In genomic region chr4:117002543-117003521, GRCm38 (mm10) we compare ENCODE assay signal across 8 mouse cellular contexts. TPM values are rescaled to one million over a fixed set of nuclear protein-coding genes. Genes with fewer than 3 reads are reported as not detected.
A peak's percentile ranks its signal among the peaks of the same experiment; 100 is the strongest.
DNase-seq lines count a peak whose midpoint lies in the region; ATAC-seq and TF ChIP-seq lines count a peak whose summit lies in the region.

No protein-coding gene starts in this region.

- no peak; the same call in 1 of the 2 replicates for ATAC-seq in heart, embryonic 13.5 days (ENCODE audit: extremely low read depth, insufficient number of reproducible peaks, low FRiP score, low TSS enrichment)
- ATAC-seq in kidney, embryonic 16.5 days (ENCODE audit: low FRiP score, low TSS enrichment), result peak; percentile 77
- peak; percentile 22; the same call in 1 of the 2 replicates for ATAC-seq in liver, embryonic 15.5 days (ENCODE audit: insufficient read depth)
- 0 out of 2 replicates have a peak, but pooled peaks have one; percentile 33 for ATAC-seq in neural tube, embryonic 12.5 days (ENCODE audit: low FRiP score, low read depth)

- peak; percentile 60 for TF ChIP-seq RAD21 in CH12.LX (IDR thresholded peaks at IDR 0.05; ENCODE audit: low read depth, low read length)

- H3K4me3 ChIP-seq in CH12.LX (replicated peaks in 1 of 3; ENCODE audit: low read depth in 2 of 3, low read length in 2 of 3, poor library complexity in 1 of 3), result no peak overlapping the region
- no peak overlapping the region; the same call in 1 of the 2 replicates for H3K4me3 ChIP-seq in embryonic facial prominence, embryonic 10.5 days
- H3K4me3 ChIP-seq in heart, embryonic 13.5 days, result no peak overlapping the region
- H3K4me3 ChIP-seq in kidney, embryonic 16.5 days (ENCODE audit: low read length), result no peak overlapping the region
- H3K4me3 ChIP-seq in liver, embryonic 15.5 days (replicated peaks), result no peak overlapping the region
- no peak overlapping the region for H3K4me3 ChIP-seq in neural tube, embryonic 12.5 days

- H3K9me3 ChIP-seq in CH12.LX (replicated peaks; ENCODE audit: low read length), result no peaks in the 10 kb centered on the region
- H3K9me3 ChIP-seq in embryonic facial prominence, embryonic 10.5 days, result no peaks in the 10 kb centered on the region
- H3K9me3 ChIP-seq in heart, embryonic 13.5 days, result no peaks in the 10 kb centered on the region
- no peaks in the 10 kb centered on the region for H3K9me3 ChIP-seq in kidney, embryonic 16.5 days (ENCODE audit: low read length)
- no peaks in the 10 kb centered on the region for H3K9me3 ChIP-seq in liver, embryonic 15.5 days (replicated peaks)
- no peaks in the 10 kb centered on the region for H3K9me3 ChIP-seq in neural tube, embryonic 12.5 days

- no peak for DNase-seq in CH12.LX (ENCODE audit: extremely low read depth)
- DNase-seq in adrenal gland, postnatal 14 days, result peak; percentile 73
- peak; percentile 72 for DNase-seq in embryonic facial prominence, embryonic 10.5 days (ENCODE audit: low spot score)
- DNase-seq in thymus, postnatal 14 days, result peak; percentile 48

- H3K9ac ChIP-seq in CH12.LX (ENCODE audit: insufficient read depth, low read depth), result no peak overlapping the region
- H3K9ac ChIP-seq in heart, embryonic 13.5 days, result peak overlapping the region; percentile 40; the same call in 1 of the 2 replicates
- no peak overlapping the region for H3K9ac ChIP-seq in kidney, embryonic 16.5 days (replicated peaks; ENCODE audit: low read length)
- H3K9ac ChIP-seq in liver, embryonic 15.5 days, result no peak overlapping the region
- H3K9ac ChIP-seq in neural tube, embryonic 12.5 days, result no peak overlapping the region

- peaks cover 10 to 21% of the 10 kb centered on the region in 2 experiments; a peak in 3 of 4 replicates for H3K4me1 ChIP-seq in CH12.LX (ENCODE audit: control insufficient read depth in 1 of 2, insufficient read depth in 2 of 2)
- peaks cover 12% of the 10 kb centered on the region for H3K4me1 ChIP-seq in embryonic facial prominence, embryonic 10.5 days
- H3K4me1 ChIP-seq in heart, embryonic 13.5 days, result no peaks in the 10 kb centered on the region
- no peaks in the 10 kb centered on the region for H3K4me1 ChIP-seq in kidney, embryonic 16.5 days (ENCODE audit: insufficient read depth, low read length)
- H3K4me1 ChIP-seq in liver, embryonic 15.5 days (replicated peaks), result peaks cover 3% of the 10 kb centered on the region
- no peaks in the 10 kb centered on the region for H3K4me1 ChIP-seq in neural tube, embryonic 12.5 days

- dilution Hi-C loops in CH12.LX (cut with MboI; ENCODE audit: extremely low pct_ligation_motif_present, extremely low pct_unique_long_range_greater_than_20kb, low sequenced_read_pairs), result no loop called here

- no peak for TF ChIP-seq EP300 in CH12.LX (IDR thresholded peaks at IDR 0.05; ENCODE audit: low read length)

- no peak for TF ChIP-seq POLR2A in CH12.LX (IDR thresholded peaks at IDR 0.05; ENCODE audit: low read depth, low read length)

- peak; percentile 29 to 75; a peak in 3 of 4 replicates for TF ChIP-seq CTCF in CH12.LX (conservative IDR thresholded peaks at IDR 0.05 in 1 of 2, IDR thresholded peaks at IDR 0.05 in 1 of 2; ENCODE audit: low read depth in 2 of 2, low read length in 2 of 2)

- H3K27me3 ChIP-seq in CH12.LX (replicated peaks), result no peaks in the 10 kb centered on the region
- 0 out of 2 replicates have a peak, but pooled peaks cover 5% of the 10 kb centered on the region for H3K27me3 ChIP-seq in embryonic facial prominence, embryonic 10.5 days (replicated peaks; ENCODE audit: low read depth, poor library complexity, severe bottlenecking)
- no peaks in the 10 kb centered on the region for H3K27me3 ChIP-seq in heart, embryonic 13.5 days (replicated peaks)
- no peaks in the 10 kb centered on the region for H3K27me3 ChIP-seq in kidney, embryonic 16.5 days (ENCODE audit: insufficient read depth, low read length)
- H3K27me3 ChIP-seq in liver, embryonic 15.5 days, result 0 out of 2 replicates have a peak, but pooled peaks cover 8% of the 10 kb centered on the region
- no peaks in the 10 kb centered on the region for H3K27me3 ChIP-seq in neural tube, embryonic 12.5 days (replicated peaks)

- H3K79me2 ChIP-seq in CH12.LX (replicated peaks; ENCODE audit: control insufficient read depth, extremely low read depth, insufficient read depth, poor library complexity, severe bottlenecking), result no peaks in the 10 kb centered on the region

- H3K36me3 ChIP-seq in CH12.LX (replicated peaks in 1 of 2; ENCODE audit: control insufficient read depth in 1 of 2, insufficient read depth in 1 of 2, low read length in 1 of 2), result peaks cover 28 to 61% of the 10 kb centered on the region in 2 experiments
- peaks cover 44% of the 10 kb centered on the region for H3K36me3 ChIP-seq in embryonic facial prominence, embryonic 10.5 days (replicated peaks)
- peaks cover 62% of the 10 kb centered on the region for H3K36me3 ChIP-seq in heart, embryonic 13.5 days
- H3K36me3 ChIP-seq in kidney, embryonic 16.5 days (ENCODE audit: insufficient read depth, low read length), result peaks cover 18% of the 10 kb centered on the region; the same call in 1 of the 2 replicates
- peaks cover 63% of the 10 kb centered on the region for H3K36me3 ChIP-seq in liver, embryonic 15.5 days (replicated peaks)
- peaks cover 56% of the 10 kb centered on the region for H3K36me3 ChIP-seq in neural tube, embryonic 12.5 days

- H3K27ac ChIP-seq in CH12.LX (ENCODE audit: insufficient read depth, low read depth), result no peak overlapping the region
- H3K27ac ChIP-seq in embryonic facial prominence, embryonic 10.5 days (replicated peaks), result no peak overlapping the region; the same call in 1 of the 2 replicates
- no peak overlapping the region for H3K27ac ChIP-seq in heart, embryonic 13.5 days (replicated peaks)
- no peak overlapping the region for H3K27ac ChIP-seq in kidney, embryonic 16.5 days (ENCODE audit: low read length)
- no peak overlapping the region for H3K27ac ChIP-seq in liver, embryonic 15.5 days (replicated peaks)
- no peak overlapping the region for H3K27ac ChIP-seq in neural tube, embryonic 12.5 days

- in situ Hi-C loops in CH12.LX (cut with MboI; ENCODE audit: low pct_ligation_motif_present, low pct_unique_long_range_greater_than_20kb, low sequenced_read_pairs), result loop anchor here (5.0 kb wide), 1 partner anchor 129 kb away; the partner anchor contains the start of gene Plk3

- H3K4me2 ChIP-seq in CH12.LX (ENCODE audit: insufficient read depth, low read depth, poor library complexity, severe bottlenecking), result no peak overlapping the region
- H3K4me2 ChIP-seq in heart, embryonic 13.5 days, result no peak overlapping the region
- H3K4me2 ChIP-seq in kidney, embryonic 16.5 days (replicated peaks; ENCODE audit: low read depth, low read length), result no peak overlapping the region
- H3K4me2 ChIP-seq in liver, embryonic 15.5 days, result no peak overlapping the region
- no peak overlapping the region for H3K4me2 ChIP-seq in neural tube, embryonic 12.5 days (replicated peaks)

- WGBS in embryonic facial prominence, embryonic 10.5 days, result 56% methylated on average over 38 of the region's 38 CpGs
- WGBS in heart, embryonic 13.5 days, result 54% methylated on average over 38 of the region's 38 CpGs
- WGBS in kidney, embryonic 16.5 days, result 53% methylated on average over 38 of the region's 38 CpGs
- 58% methylated on average over 38 of the region's 38 CpGs for WGBS in liver, embryonic 15.5 days (ENCODE audit: insufficient replicate concordance)
- WGBS in neural tube, embryonic 12.5 days, result 54% methylated on average over 38 of the region's 38 CpGs

TF ChIP-seq in CH12.LX, 34 proteins besides CTCF, POLR2A, EP300 and RAD21 (continues in another document):
- TF ChIP-seq USF1 (IDR thresholded peaks at IDR 0.05; ENCODE audit: low read depth, low read length) (no peak), MAFK (IDR thresholded peaks at IDR 0.05; ENCODE audit: insufficient replicate concordance, low read length) (no peak), MAX (IDR thresholded peaks at IDR 0.05; ENCODE audit: low read length) (no peak), SMC3 (IDR thresholded peaks at IDR 0.05; ENCODE audit: low read depth, low read length) (peak; percentile 69), HCFC1 (IDR thresholded peaks at IDR 0.05; ENCODE audit: low read depth, low read length) (no peak)

RNA-seq across cellular contexts. Expression of gene Hectd3, which starts 7.7 kb away (rescaled TPM):
- total RNA-seq in CH12.LX (2012; rRNA removed) (8.1 and 8.6 TPM in 2 replicates), CH12.LX (2014; rRNA removed) (6.2 and 6.6 TPM in 2 replicates)
- polyA plus RNA-seq in CH12.LX (2012; ENCODE audit: insufficient read length, low read depth), result 7.2 and 7.8 TPM in 2 replicates
- 21.0 and 25.7 TPM in 2 replicates for total RNA-seq in adrenal gland, postnatal 14 days (2021)
- polyA plus RNA-seq in embryonic facial prominence, embryonic 10.5 days (2016; fragmentation: Nextera tagmentation; extraction: Ambion mirVana), result 9.6 and 10.1 TPM in 2 replicates
- 5.1 and 6.0 TPM in 2 replicates for polyA plus RNA-seq in heart, embryonic 13.5 days (2015; fragmentation: Nextera tagmentation; extraction: Ambion mirVana)
- polyA plus RNA-seq in kidney, embryonic 16.5 days (2015; fragmentation: Nextera tagmentation; extraction: Ambion mirVana), result 11.5 and 12.4 TPM in 2 replicates
- polyA plus RNA-seq in liver, embryonic 15.5 days (2015; fragmentation: Nextera tagmentation; extraction: Ambion mirVana), result 8.1 and 8.3 TPM in 2 replicates
- 23.8 and 24.0 TPM in 2 replicates for polyA plus RNA-seq in neural tube, embryonic 12.5 days (2016; fragmentation: Nextera tagmentation; extraction: Ambion mirVana)

RNA-seq across cellular contexts. Expression of gene Urod, which starts 8.6 kb away (rescaled TPM):
- total RNA-seq in CH12.LX (2012; rRNA removed) (62.1 and 66.4 TPM in 2 replicates), CH12.LX (2014; rRNA removed) (81.0 and 82.1 TPM in 2 replicates)
- 53.1 and 57.7 TPM in 2 replicates for polyA plus RNA-seq in CH12.LX (2012; ENCODE audit: insufficient read length, low read depth)
- 121 and 129 TPM in 2 replicates for total RNA-seq in adrenal gland, postnatal 14 days (2021)
- polyA plus RNA-seq in embryonic facial prominence, embryonic 10.5 days (2016; fragmentation: Nextera tagmentation; extraction: Ambion mirVana), result 111 and 113 TPM in 2 replicates
- polyA plus RNA-seq in heart, embryonic 13.5 days (2015; fragmentation: Nextera tagmentation; extraction: Ambion mirVana), result 88.9 and 99.1 TPM in 2 replicates
- 107 and 109 TPM in 2 replicates for polyA plus RNA-seq in kidney, embryonic 16.5 days (2015; fragmentation: Nextera tagmentation; extraction: Ambion mirVana)
- polyA plus RNA-seq in liver, embryonic 15.5 days (2015; fragmentation: Nextera tagmentation; extraction: Ambion mirVana), result 579 and 584 TPM in 2 replicates
- 84.7 and 93.0 TPM in 2 replicates for polyA plus RNA-seq in neural tube, embryonic 12.5 days (2016; fragmentation: Nextera tagmentation; extraction: Ambion mirVana)

RNA-seq across cellular contexts. Expression of gene Eif2b3, which starts 16.4 kb away (rescaled TPM):
- total RNA-seq in CH12.LX (2012; rRNA removed) (49.9 and 62.2 TPM in 2 replicates), CH12.LX (2014; rRNA removed) (88.7 and 96.2 TPM in 2 replicates)
- 83.3 and 84.9 TPM in 2 replicates for polyA plus RNA-seq in CH12.LX (2012; ENCODE audit: insufficient read length, low read depth)
- total RNA-seq in adrenal gland, postnatal 14 days (2021), result 30.5 and 34.6 TPM in 2 replicates
- polyA plus RNA-seq in embryonic facial prominence, embryonic 10.5 days (2016; fragmentation: Nextera tagmentation; extraction: Ambion mirVana), result 63.3 and 63.4 TPM in 2 replicates
- 25.4 and 25.5 TPM in 2 replicates for polyA plus RNA-seq in heart, embryonic 13.5 days (2015; fragmentation: Nextera tagmentation; extraction: Ambion mirVana)
- polyA plus RNA-seq in kidney, embryonic 16.5 days (2015; fragmentation: Nextera tagmentation; extraction: Ambion mirVana), result 45.2 and 45.8 TPM in 2 replicates
- polyA plus RNA-seq in liver, embryonic 15.5 days (2015; fragmentation: Nextera tagmentation; extraction: Ambion mirVana), result 22.9 and 23.3 TPM in 2 replicates
- 45.4 and 48.6 TPM in 2 replicates for polyA plus RNA-seq in neural tube, embryonic 12.5 days (2016; fragmentation: Nextera tagmentation; extraction: Ambion mirVana)
